Mouse (Mus musculus) embryonic facial prominence, embryonic 13.5 days (tissue): ENCODE measurements at regions not wholly inside any gene's neighbourhood (a gene's known extent, or its start where the extent isn't known, plus 50 kb on each side); places are given as distances from the start of the nearest gene placed in this dataset.

Source experiments
- ATAC-seq: fragments of 200-750 bp; cut with Nextera tagmentation; 2 replicates; pipeline ENCODE4 v1.8.0; 2017; ENCODE audit warnings: low read depth; ENCODE audit not compliant: insufficient number of reproducible peaks, insufficient read depth, low FRiP score, low TSS enrichment
- H3K27ac ChIP-seq: fragments of 300-500 bp; sonication (generic); 2 replicates; pipeline ENCODE4 v1.5.1; 2015; ENCODE audit warnings: moderate library complexity, mild to moderate bottlenecking, inconsistent platforms
- H3K27me3 ChIP-seq: fragments of 300-500 bp; sonication (generic); 2 replicates; pipeline ENCODE4 v1.6.1; 2015; ENCODE audit warnings: mild to moderate bottlenecking, inconsistent platforms
- H3K36me3 ChIP-seq: fragments of 300-500 bp; sonication (generic); 2 replicates; pipeline ENCODE4 v1.6.1; 2015; ENCODE audit warnings: mild to moderate bottlenecking, inconsistent platforms
- H3K4me1 ChIP-seq: fragments of 300-500 bp; sonication (generic); 2 replicates; pipeline ENCODE4 v1.6.1; 2015; ENCODE audit warnings: inconsistent platforms
- H3K4me2 ChIP-seq: fragments of 300-500 bp; sonication (generic); 2 replicates; pipeline ENCODE4 v1.6.1; 2015; ENCODE audit warnings: moderate library complexity, mild to moderate bottlenecking, inconsistent platforms
- H3K4me3 ChIP-seq: fragments of 300-500 bp; sonication (generic); 2 replicates; pipeline ENCODE4 v1.5.1; 2015; ENCODE audit warnings: mild to moderate bottlenecking, inconsistent platforms
- H3K9ac ChIP-seq: fragments of 300-500 bp; sonication (generic); 2 replicates; pipeline ENCODE4 v1.6.1; 2015; ENCODE audit warnings: mild to moderate bottlenecking, inconsistent platforms
- H3K9me3 ChIP-seq: fragments of 300-500 bp; sonication (generic); 2 replicates; pipeline ENCODE4 v1.6.1; 2016; ENCODE audit warnings: inconsistent platforms
- WGBS: fragments of 180-500 bp; shearing (Covaris S2); methylation state at CpG from one replicate; pipeline ENCODE4 v1.1.7; 2015; ENCODE audit warnings: mixed read lengths; 5-methylcytosine and 5-hydroxymethylcytosine counted together

DNA sequence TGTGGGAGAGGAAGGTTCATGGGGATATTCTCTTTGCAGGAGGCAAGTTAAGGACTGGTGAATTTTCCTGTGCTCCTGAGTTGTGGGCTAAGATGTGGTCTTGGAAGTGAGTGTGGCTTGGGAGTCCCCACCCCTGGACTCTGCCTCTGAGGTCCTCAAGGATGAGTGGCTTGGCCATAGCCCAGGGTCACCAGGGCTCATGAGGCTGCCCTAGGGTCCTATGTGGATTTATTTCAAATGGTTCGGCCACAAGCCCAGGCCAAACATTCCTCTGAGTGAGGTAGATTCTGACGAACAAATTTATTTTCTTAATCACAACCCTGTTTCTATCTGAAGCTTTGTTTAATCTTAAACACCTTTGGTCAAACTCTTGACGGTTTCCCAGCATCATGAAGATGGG, 98.4 kb downstream of the Gm10604 start:
- no peaks in the 10 kb centered on the region for H3K36me3 ChIP-seq
- no peak overlapping the region for H3K27ac ChIP-seq
- 80% methylated on average over 3 of the region's 3 CpGs for WGBS
- H3K4me1 ChIP-seq, result peaks cover 15% of the 10 kb centered on the region
- H3K4me2 ChIP-seq, result no peak overlapping the region
- no peak overlapping the region for H3K4me3 ChIP-seq
- no peak for ATAC-seq
- no peaks in the 10 kb centered on the region for H3K9me3 ChIP-seq
- H3K9ac ChIP-seq, result no peak overlapping the region
- no peaks in the 10 kb centered on the region for H3K27me3 ChIP-seq

DNA sequence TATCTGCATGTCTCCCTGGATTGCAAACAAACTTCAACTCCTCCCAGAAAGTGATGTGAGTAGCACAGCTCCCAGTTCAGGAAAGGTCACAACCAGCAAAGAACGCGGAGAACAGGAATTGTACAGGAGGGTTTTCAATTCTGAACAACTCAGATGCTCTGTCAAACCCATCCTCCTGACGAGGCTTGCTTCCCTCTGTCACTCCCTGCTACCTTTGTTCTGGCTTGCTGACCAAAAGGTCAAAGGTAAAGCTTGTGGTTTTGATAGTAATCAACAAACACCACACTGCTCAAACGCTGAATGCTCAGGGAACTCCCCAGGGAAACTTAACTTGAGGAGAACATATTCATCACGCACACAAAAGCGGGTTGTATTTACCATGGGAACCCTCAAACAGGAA, 102.4 kb downstream of the Gm10604 start:
- H3K4me1 ChIP-seq, result no peaks in the 10 kb centered on the region
- H3K4me3 ChIP-seq, result no peak overlapping the region
- no peak overlapping the region for H3K27ac ChIP-seq
- no peaks in the 10 kb centered on the region for H3K9me3 ChIP-seq
- ATAC-seq, result no peak
- no peak overlapping the region for H3K4me2 ChIP-seq
- H3K9ac ChIP-seq, result no peak overlapping the region
- 69% methylated on average over 6 of the region's 6 CpGs for WGBS
- H3K36me3 ChIP-seq, result no peaks in the 10 kb centered on the region
- H3K27me3 ChIP-seq, result no peaks in the 10 kb centered on the region

- Histone ChIP-seq H3K9ac (no peak overlapping the region), H3K4me1 (no peaks in the 10 kb centered on the region), H3K27me3 (no peaks in the 10 kb centered on the region), H3K4me2 (no peak overlapping the region), H3K36me3 (no peaks in the 10 kb centered on the region), H3K4me3 (no peak overlapping the region), H3K27ac (no peak overlapping the region), H3K9me3 (no peaks in the 10 kb centered on the region)
- ATAC-seq, result no peak
- WGBS, result 83% methylated on average over 4 of the region's 4 CpGs
Measured at GRCm38 (mm10) chr4:11877945-11878344, 103.1 kb downstream of the Gm10604 start.

DNA sequence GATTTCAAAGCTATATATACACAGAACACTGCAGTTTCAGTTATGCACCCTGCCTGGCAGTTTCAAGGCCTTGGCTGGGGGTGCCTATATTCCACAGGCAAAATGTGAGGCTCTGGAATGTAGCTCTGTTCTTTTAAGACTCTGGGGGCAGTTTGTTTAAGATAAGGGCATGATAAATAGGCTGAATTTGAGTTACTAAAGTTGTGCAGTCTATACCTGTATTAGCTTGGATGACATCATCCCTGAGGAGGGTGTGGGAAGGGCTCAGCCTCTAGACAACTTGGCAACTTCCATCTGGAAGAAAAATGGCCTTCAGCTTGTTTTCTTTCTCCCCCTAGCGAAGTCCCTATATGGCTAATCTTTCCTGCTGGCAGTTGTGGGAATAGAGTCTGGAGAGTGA, 105.1 kb downstream of the Gm10604 start:
- H3K27ac ChIP-seq, result no peak overlapping the region
- no peaks in the 10 kb centered on the region for H3K4me1 ChIP-seq
- WGBS, result 56% methylated on average over 1 of the region's 1 CpGs
- no peak for ATAC-seq
- no peak overlapping the region for H3K4me2 ChIP-seq
- H3K9ac ChIP-seq, result no peak overlapping the region
- H3K9me3 ChIP-seq, result no peaks in the 10 kb centered on the region
- no peak overlapping the region for H3K4me3 ChIP-seq
- H3K27me3 ChIP-seq, result no peaks in the 10 kb centered on the region
- no peaks in the 10 kb centered on the region for H3K36me3 ChIP-seq

DNA sequence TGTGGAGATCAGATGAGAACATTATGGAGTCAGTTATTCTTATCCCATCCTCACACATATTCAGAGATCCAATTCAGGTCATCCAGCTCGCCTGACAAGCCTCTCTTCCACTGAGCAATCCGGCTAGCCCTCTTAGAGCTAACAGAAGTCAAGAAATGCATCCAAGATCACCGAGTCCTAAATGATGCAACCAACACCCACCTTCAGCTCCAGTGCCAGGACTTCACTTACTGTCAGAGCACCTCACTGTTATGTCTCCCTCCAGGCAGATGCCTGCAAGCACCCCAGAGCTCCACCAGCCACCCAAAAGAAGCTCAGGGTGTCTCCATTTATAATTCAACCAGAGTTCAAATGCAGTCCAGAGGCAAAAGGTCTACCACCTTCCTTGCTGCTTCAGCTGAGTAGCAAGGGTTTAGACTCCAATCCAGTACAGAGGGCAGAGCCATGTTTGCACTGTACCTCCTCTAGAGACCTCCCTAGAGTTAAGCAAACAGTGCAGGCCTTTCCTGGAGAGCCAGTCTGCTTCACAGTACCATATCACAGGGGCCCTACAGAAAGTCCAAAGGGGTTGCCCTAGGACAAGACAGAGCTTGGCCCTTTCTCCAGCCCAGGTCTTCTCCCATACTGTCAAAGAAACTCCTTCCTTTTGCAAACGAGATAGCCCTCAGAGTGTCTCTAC, 106.3 kb downstream of the Gm10604 start:
- Histone ChIP-seq H3K27ac (no peak overlapping the region), H3K4me2 (no peak overlapping the region), H3K9ac (no peak overlapping the region), H3K4me3 (no peak overlapping the region), H3K4me1 (no peaks in the 10 kb centered on the region), H3K36me3 (no peaks in the 10 kb centered on the region), H3K9me3 (no peaks in the 10 kb centered on the region), H3K27me3 (no peaks in the 10 kb centered on the region)
- ATAC-seq, result no peak
- 74% methylated on average over 4 of the region's 4 CpGs for WGBS

DNA sequence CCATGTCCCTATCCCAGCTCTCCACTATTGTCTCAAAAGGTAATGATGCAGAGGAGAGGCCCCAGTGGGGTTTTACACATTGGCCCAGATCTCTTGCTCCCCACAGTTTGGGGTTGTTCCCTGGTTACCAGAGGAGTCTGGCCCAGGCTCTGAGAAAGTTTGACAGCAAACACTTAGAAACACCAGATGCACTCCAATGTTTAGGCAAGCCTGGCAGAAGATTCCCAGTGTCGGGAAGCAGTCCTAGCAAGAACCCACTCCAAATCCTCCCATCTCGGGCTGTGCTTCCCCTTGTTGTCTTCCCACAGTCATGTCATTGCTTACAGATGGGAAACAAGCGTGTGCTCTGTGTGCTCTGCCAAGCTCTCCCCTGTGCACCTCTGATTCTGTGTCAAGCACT, 109.0 kb downstream of the Gm10604 start:
- Histone ChIP-seq H3K9me3 (no peaks in the 10 kb centered on the region), H3K4me2 (no peak overlapping the region), H3K27me3 (no peaks in the 10 kb centered on the region), H3K36me3 (no peaks in the 10 kb centered on the region), H3K4me1 (no peaks in the 10 kb centered on the region), H3K27ac (no peak overlapping the region), H3K9ac (no peak overlapping the region), H3K4me3 (no peak overlapping the region)
- 68% methylated on average over 3 of the region's 3 CpGs for WGBS
- ATAC-seq, result no peak

DNA sequence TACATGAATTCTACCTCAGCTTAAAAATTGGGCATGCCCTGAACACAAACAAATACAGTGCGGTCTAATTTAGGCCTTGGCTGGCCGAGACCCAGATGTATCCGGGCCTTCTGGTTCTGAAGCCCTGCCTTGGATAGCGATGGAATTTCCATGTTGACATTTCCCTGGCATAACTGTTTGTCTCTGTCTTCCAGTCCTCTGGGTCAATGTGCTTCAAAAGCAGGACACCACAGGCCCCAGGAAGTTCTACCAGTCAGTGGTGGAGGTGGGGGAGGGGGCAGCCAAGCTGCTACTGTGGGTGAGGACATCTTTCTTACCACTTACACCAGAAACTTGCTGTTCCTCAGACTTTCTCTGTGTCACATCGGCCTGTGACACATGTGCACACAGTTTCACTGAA, 111.3 kb downstream of the Gm10604 start:
- Histone ChIP-seq H3K4me1 (no peaks in the 10 kb centered on the region), H3K4me3 (no peak overlapping the region), H3K27me3 (no peaks in the 10 kb centered on the region), H3K9ac (no peak overlapping the region), H3K27ac (no peak overlapping the region), H3K4me2 (no peak overlapping the region), H3K9me3 (no peaks in the 10 kb centered on the region), H3K36me3 (no peaks in the 10 kb centered on the region)
- 90% methylated on average over 5 of the region's 5 CpGs for WGBS
- ATAC-seq, result no peak

DNA sequence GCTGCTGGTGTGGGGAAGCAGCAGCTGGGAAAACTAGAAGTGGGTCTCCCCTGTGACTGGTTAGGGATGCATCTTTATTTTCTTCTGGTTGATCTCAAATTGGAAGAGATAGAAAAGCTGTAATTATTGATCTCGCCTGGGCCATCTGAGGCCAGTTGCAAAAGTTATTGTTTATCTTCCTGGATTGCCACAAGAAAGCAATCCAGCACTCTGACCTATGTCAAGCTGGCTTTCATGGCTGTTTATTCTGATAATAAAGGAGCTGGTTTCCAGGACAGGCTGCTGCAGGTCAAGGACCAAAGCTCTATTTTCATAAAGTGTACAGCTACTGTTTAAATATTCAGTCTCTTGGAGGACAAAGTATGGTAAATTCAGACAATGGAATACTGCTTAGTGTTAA, 112.5 kb downstream of the Gm10604 start:
- WGBS, result 79% methylated on average over 1 of the region's 1 CpGs
- no peaks in the 10 kb centered on the region for H3K36me3 ChIP-seq
- H3K9me3 ChIP-seq, result no peaks in the 10 kb centered on the region
- no peak overlapping the region for H3K27ac ChIP-seq
- H3K9ac ChIP-seq, result no peak overlapping the region
- H3K4me1 ChIP-seq, result no peaks in the 10 kb centered on the region
- H3K27me3 ChIP-seq, result no peaks in the 10 kb centered on the region
- ATAC-seq, result no peak
- no peak overlapping the region for H3K4me3 ChIP-seq
- H3K4me2 ChIP-seq, result no peak overlapping the region
